Mouse (Mus musculus) inflammation-experienced regulatory T-cells, adult 6 months (primary cell): ENCODE measurements at regions not wholly inside any gene's neighbourhood (a gene's known extent, or its start where the extent isn't known, plus 50 kb on each side); places are given as distances from the start of the nearest gene placed in this dataset.

ENCODE experiments used
- ATAC-seq: one replicate; pipeline ENCODE4 v1.8.0; 2017

DNA sequence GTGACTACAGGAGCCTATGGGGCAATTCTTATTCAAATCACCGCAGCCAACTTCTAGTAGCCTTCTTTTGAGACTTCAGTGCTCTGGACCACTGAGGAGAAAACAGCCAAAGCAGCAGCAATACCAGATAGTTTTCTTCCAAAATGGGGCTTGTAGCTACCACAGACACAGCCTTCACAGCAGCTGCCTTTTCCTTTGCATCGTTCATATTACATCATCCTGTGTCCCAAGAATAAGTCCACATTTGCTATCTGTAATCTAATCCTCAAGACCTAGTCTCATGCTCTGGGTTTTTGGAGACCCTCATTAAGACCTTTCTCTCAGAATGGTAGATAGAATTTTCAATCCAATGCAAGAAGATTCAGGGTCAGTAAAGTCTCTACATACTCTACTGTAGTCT lies 258.2 kb upstream of the Rbms1 start:
- ATAC-seq: no peak

- no peak for ATAC-seq
Measured at GRCm38 (mm10) chr2:61213951-61214350, 251.0 kb upstream of the Rbms1 start.

DNA sequence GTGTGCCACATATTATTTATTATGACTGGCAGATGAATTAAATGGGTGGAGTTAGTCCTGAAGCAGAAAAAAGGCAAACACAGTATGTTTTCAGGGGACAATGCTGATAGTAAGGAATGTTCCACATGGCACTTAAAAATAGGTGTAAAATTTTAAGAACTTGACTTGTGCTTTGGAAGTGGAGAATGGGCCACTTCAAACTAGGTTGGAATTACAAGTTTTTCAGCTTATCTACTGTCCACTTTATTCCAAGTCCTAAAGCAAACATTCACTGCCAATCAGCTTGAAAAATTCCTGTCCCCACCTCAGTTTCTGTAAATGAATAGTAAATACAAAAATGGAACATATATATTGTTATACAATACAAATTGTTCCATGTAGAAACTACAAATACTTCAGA lies 238.4 kb upstream of the Rbms1 start:
- ATAC-seq: no peak

DNA sequence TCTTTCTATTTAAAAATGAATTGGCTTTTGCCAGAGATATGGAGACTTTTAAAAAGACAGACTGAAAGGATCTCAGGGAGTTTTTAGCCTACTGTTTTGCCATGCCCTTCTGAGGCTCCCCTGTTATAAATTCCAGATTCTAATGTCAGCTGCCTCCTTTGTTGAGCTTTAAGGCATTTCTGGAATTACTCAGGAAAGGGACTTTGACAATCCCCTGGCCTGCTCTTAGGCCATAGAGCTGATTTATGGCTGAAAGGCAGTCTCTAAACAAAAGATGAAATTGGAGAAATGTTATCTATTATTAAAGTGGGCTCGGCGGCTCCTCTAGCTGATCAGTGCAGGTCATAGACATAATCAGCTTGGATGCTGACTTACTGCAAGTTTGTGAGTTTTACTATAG lies 231.0 kb upstream of the Rbms1 start:
- no peak for ATAC-seq

DNA sequence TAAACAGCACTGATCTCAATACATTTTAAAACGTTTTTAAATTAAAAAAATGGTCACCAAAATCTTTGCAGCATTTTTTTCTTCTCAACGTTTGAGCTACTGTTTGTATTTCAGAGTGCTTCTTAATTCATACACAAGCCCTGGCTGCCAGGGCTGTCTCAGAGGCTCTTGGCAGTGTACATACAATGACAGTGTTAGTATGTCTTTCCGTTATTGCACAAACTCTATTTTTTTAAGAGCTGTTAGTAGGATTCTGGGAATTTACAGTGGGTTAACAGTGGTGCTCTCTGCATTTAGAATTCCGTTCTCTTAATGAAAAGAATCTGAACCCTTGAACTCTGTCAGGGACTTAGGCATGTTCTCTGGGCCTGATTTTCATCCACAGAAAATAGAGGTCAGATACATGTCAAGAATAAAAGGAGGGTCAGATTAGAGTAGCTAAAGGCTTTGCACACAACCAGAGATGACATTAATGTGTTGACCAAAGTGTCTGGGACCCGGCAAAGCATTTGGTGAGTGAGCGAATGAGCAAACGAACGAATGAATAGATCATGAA lies 219.5 kb upstream of the Rbms1 start:
- no peak for ATAC-seq

DNA sequence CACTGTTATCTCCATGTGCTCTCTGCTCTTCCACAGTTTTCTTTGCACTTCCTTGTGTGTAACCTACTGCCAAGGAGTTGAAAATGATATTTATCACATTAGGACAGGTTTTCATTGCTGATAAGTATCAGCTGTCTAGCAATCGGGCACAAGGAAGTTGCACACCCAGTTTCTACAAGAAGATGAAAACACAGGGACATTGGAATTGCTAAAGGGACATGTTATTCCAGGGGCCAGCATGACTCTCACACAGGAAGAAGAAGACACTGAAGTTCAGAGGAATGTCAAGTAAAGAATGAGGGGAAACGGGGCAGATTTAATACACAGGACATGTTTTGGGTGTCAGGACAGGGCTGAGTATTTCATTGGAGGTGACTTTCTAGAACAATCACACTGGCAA lies 214.8 kb upstream of the Rbms1 start:
- ATAC-seq: no peak

GRCm38 (mm10) chr2:61176807-61177206 lies 213.8 kb upstream of the Rbms1 start:
- no peak for ATAC-seq

- ATAC-seq: no peak
Measured at GRCm38 (mm10) chr2:61173581-61173980, 210.6 kb upstream of the Rbms1 start.

DNA sequence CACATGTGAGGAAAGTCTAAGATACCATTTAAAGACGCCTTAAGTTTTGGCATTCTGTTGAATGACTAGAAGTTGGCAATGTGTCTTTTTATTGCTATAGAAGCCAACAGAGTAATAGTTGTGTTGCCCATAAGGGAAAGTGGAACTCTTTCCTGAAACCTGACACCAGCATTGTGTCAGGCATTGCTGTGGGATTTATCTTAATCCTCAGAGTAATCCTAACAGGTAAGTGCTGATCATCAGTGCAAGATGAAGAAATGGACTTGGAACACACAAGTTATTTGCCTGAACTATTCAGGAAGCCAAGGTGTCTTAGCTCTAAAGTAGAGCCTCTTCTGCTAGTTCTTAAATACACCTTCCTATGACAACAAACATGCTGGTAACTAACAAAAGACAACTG lies 198.3 kb upstream of the Rbms1 start:
- ATAC-seq: no peak

DNA sequence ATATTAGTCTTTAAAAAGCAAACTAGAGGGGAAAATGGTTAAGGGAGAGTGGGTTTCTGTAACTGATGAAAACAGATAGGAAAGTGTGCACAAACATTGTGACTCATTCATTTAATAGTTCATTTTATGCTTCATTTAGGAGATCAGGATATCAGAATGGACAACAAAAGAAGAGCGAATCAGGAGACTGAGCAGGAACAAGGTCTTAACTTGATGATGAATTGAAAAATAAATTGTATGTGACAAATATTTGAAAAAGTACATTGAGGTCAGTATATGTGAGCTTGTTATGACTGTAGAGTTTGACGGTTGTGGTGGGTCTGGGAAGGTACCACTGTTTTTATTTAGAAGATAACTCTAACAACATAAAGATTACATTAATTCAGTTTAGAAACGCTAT lies 196.8 kb upstream of the Rbms1 start:
- ATAC-seq: no peak

DNA sequence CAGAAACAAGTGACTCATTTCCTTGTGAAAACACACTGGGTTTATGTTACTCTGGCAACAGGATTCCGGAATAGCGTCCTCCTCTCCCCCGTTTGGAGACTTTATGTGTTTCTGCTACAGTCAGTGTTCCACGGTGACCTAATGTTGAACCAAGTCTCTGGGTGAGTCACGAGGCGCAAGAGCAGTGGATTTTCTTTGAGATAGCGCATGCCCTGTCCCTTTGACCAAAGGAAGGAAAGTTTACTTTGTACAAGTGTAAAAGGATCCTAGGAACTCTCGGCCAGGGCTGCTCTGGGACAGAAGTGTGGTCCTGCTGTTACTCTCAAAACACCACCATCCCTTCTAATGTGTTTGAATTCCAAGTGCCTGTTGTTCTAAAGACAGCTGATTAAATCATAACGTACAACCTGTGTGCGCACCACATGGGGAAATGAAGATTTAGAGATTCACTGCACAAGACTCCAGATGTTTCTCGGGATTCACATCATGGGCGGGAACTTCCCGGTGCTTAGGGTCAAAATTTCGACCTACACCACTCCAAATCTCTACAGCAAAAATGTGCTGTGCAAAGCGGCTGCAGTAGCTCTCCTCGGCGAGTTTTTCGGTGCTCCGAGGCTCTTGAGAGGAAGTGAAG lies 176.1 kb upstream of the Rbms1 start:
- ATAC-seq: no peak

DNA sequence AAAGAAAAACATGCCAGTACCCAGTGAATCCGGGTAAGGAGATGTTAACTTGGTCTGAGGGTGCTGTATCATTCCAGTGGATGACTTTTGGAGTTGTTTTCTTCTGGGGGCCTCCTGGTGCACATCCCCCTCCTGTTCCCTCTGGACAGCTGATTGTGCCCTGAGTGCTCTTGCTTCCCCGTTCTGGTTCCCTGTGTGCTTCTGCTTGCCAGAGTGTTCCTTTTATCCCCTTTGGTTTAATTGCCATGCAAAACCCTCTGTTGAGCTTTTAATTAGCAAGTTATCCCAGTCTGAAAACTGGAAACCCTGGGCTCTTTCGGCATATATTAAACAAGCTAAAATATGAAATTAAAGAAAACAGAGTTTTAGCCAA lies 175.6 kb upstream of the Rbms1 start:
- no peak for ATAC-seq

- ATAC-seq: no peak
Measured at GRCm38 (mm10) chr2:61137378-61137777, 174.4 kb upstream of the Rbms1 start.

DNA sequence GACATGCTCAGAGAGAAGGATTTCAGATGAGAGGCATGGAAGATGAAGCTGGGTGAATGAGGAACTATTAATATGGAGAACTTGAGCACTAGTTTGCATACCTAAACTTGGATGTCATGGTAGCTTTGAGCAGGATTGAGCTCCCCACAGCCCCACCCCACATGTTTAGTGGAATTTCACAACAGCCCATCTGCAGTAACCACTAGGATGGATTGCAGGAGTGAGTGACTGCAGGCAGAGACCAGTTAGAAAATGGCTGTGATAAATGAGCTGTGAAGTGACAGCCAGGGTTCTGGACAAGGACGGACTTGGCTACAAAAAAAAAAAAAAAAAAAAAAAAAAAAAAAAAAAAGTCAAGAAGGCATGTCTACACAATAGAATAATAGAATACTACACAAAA lies 173.9 kb upstream of the Rbms1 start:
- ATAC-seq: no peak

DNA sequence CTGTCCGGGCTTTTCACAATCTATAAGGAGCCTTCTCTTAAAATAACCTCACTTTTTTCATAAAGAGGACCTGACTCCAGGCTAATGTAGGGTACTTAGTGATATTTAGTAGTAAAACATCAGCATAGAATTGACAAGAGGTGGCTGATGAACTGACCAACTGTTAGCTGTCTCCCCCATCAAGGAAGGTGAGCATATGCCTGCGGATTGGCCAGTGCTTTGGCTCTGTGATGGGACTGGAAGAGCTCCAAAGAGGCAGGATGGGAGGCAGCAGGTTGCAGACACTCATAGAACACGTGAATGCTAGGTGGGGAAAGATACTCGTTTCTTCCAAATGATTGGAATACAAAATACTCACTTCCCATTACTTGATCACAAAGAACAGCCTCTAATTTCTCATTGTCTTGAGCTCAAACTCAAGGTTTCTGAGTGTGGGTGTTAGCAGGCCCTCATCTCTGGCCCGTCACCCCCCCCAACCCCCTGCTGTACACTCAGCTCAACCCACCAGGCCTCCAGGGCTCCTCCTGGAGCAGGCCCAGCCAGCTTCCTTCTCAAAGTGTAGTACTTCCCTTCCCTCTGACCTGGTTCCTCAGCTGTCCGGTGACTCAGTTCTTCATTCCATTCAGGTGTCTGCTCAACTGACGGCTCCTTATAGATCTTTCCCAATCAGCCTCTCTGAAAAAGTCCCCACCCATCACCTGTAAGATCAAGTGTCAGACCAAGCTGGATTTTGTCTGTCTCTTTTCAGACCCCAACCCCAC lies 160.2 kb upstream of the Rbms1 start:
- no peak for ATAC-seq

- no peak for ATAC-seq
Measured at GRCm38 (mm10) chr2:61121281-61121680, 158.3 kb upstream of the Rbms1 start.

- no peak for ATAC-seq
Measured at GRCm38 (mm10) chr2:61114620-61115019, 151.6 kb upstream of the Rbms1 start.

DNA sequence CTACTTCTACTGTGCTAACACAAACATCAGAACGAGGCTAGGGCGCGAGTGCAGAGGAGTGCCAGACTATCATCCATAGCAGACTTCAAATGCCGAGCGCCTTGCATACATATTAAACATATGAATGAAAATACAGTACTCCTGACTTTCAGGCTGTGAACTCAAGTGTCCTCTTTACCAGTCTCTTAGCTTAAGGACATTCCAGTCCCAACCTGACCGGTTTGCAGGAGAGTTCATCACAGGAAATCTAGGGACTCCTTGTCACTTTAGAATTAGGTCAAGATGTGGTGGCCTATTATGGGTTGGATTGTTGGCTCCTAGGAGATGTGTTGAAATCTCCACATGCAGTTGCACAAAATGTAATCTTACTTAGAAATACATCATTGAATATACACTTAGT lies 150.9 kb upstream of the Rbms1 start:
- no peak for ATAC-seq

DNA sequence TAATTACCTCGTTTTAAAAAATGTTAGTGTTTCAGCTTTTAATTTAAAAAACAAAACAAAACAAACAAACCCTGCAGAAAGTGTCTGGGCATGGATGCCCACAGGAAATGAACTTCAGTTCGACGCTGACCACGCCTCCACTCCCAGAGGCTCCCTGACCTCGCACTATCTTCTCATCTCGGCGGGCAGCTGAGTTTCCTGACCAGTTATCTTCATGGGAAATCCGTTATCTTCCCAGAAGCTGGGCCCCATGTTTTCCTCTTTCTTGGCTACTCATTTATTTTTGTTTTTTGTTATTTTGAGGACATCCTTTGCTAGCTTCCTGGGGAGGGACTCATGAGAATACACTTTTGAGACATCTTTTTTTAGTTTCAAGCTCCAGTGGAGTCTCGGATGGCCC lies 147.6 kb upstream of the Rbms1 start:
- ATAC-seq: no peak

DNA sequence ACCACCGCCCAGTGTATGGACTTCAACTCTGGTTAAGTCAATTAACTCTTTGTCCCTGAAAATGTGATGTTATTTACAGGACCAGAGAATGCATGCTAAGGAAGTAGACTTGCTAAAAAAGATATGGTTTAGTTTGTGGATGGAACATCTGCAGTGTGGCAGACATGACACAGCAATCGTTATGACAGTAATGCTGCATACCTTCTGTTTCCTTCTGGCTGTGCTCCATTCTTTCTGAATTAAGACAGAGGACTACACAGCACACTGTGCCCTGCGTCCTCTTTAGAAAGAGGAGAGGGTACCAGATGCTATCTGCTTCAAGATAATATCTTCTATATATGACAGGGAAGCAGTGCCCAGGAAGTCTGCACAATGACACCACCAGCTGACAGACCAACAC lies 146.6 kb upstream of the Rbms1 start:
- ATAC-seq: no peak

DNA sequence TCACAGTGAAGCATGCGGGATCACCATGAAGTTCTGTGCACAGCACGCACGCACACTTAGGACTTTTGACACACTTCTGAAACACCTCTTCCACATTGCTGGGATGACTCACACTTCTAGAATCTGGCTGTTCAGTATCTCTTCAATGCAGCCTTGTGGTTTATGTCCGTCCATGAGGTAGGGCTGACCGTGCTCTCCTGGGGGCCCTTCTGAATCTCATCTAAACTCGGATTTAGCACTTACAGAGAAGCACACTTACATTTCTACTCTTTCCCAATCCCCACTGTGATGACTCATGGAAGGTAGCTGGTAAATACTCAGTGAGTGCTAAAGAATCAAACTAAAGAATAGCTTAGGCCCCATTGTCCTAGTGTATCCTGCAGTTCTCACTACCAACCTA lies 142.2 kb upstream of the Rbms1 start:
- ATAC-seq: no peak

DNA sequence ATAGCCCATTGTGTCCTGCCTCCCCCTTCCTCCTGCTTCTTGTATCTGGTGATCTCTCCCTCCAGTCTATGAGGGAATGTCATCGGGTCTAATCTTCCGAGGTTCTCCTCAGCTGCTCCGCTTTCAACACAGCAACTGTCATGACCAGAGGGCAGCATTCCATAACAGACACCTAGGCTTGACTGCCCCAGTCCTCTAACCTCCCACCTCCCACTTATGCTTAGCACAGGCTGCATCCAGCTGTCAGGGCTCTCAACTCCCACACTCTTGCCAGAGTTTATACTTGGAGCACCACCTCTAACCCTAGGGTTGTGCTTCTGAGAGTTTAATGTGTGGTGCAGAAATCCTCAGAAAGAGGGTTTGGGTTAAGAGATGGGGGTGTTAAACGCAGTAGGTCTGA lies 137.9 kb upstream of the Rbms1 start:
- no peak for ATAC-seq

DNA sequence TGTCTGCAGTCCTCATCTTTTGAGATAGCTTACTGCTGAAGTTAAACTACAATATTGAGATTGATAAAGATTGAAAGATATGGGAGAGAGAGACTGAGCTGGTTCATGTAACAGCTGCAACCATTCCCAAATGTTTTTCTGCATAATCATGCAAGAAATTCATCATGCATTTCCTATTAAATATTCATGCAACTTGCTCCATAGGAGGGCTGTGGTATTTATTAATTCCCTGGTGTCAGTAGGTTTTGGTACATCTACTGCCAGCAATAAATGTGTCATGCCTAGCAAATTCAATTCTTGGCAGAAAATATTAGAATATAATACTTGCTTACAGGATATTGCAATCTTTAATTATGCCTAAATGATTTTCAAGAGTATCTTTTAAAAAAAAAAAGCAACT lies 125.5 kb upstream of the Rbms1 start:
- ATAC-seq: no peak

DNA sequence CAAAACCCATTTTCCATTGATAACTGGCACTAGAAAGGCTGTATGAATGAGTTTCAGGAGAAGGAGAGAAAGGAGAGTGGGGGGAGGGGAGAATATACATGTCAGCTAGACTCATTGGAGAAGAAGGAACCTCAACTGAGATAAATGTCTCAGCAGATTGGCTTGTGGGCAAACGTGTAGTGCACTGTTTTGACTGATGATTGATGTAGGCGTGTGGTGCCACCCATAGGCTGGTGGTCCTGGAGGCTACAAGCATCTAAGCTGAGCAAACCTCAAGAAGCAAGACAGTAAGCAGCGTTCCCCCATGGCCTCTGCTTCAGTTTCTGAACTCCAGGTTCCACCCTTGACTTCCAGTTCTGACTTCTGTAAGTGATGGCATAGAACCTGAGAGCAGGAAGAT lies 121.8 kb upstream of the Rbms1 start:
- no peak for ATAC-seq

DNA sequence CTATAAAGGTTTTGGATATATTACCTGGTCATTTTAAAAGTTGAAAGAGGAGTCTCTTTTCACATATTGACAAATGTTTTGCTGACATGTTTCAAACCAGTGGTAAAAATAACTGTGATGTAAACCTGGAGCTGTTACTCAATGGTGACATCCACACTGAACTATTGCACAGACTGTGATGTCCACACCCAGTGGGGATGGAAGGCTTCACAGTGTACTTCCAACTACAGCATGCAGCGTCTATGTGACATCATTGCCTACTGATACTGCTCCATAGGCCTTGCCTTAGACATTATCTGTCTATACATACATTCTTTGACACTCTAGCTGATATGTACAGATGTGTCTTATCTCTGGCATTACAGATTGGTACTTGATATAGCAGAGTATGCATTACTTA lies 120.1 kb upstream of the Rbms1 start:
- ATAC-seq: no peak
